Mouse (Mus musculus) gastrocnemius, adult 18-20 months (tissue): ENCODE results near the gene Galntl5. TPM values are rescaled to one million over a fixed set of nuclear protein-coding genes. Genes with fewer than 3 reads are reported as not detected.
"Not testable (repeated sequence)": the region's sequence is repeated elsewhere in the genome, so short reads cannot be mapped to it uniquely, and the experiment has no call there.

Experiments used
- DNase-seq: peaks from one replicate; pipeline ENCODE4 v3.0.0; 2021; ENCODE audit warnings: low spot score
- total RNA-seq, 2 experiments: library from RNA; stranded (reverse); gene quantifications; 2 replicates each; pipeline ENCODE4 v1.2.3; 2021

Gene Galntl5
- total RNA-seq, 2 experiments from 2014 or later: not detected

DNA sequence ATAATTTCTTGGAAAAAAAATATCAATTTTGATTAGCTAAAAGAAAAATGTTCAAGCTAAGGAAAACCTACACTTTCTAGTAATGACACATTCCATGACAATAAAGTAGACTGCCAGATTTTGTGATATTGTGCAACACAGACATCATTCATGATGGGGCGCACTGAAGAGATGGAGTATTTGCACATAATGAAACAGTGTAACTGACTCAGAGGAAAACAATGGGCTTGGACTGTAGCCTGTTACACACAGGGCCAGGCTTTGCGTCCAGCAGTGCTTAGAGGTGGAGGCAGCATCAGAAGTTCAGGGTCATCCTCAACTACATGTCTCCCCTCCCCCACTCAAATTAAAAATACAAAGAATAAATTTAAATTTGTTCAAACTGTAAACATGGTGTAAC is 9.3 kb downstream of the Galntl5 start:
- DNase-seq: no peak

DNA sequence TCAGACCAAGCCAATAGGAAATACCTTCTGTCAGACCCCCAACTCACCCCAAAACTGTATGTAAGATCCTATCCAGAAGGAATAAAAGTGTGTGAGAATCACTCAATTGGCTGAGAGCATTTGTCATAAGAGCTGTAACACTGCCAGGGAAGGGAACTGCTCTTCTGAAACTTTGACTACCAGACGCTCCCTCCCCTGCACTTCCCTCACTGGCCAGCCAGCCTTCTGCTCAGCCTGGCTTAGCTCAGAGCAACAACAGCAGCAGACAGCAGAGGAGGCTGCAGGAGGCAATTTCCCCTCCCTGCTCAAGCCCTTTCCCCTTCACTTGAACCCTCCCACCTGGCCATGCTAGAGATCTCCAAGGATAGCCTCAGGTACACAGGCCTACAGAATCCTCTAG is 30.6 kb downstream of the Galntl5 start:
- DNase-seq: no peak

DNA sequence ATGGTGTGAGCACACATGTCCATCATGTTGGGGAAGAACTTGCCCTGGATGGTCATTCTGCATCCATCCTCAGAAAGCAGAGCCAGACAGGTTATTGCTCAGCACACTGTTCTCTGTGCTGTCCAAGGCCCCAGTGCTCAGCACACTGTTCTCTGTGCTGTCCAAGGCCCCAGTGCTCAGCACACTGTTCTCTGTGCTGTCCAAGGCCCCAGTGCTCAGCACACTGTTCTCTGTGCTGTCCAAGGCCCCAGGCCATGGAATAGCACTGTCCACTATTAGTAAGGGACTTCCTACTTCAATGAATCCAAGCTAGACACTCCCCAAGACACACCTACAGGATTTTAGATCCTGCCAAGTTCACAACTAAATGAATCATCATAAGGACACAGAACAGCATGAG is 32.0 kb downstream of the Galntl5 start:
- not testable (repeated sequence) for DNase-seq

DNA sequence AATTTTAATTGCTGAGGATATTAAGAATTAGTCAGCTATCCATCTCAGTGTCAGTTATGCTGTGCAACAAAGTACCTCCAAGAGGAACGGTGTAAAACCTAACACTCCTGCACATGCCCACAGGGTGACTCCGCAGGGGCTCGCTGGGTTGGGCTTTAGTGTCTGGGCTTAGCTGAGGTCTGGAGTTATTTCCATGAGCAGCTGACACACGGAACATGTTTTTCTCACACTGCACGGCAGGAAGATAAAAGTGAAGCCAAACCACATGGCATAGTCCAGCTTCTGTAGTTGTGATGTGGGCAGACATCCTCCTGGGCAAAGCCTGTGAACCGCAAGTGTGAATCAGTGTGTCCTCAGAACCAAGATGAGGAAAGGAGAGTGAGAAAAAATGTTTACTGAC is 33.7 kb downstream of the Galntl5 start:
- DNase-seq: no peak

DNA sequence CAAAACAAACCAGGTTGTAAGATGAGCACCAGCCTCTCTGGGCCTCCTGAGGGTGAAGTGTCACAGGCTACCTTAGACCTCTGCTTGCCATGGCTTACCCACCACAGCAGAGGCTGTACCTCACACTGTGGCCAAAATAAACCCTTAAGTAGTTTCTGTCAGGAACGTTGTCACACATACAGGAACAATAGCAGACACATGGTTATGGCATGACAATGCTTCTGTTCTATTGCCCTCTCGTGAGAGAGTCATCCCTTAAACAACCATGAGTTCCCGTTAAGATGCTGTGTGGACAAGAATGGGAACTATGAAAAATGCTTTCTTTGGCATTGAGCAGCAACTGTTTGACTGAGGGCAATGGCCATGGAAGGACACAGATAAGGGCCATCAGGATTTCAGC is 40.3 kb downstream of the Galntl5 start, which contains the start of gene Galnt11:
Gene Galnt11 (plus strand): TSS at position 301 of the 400 bp plus-strand sequence.
- DNase-seq: no peak

DNA sequence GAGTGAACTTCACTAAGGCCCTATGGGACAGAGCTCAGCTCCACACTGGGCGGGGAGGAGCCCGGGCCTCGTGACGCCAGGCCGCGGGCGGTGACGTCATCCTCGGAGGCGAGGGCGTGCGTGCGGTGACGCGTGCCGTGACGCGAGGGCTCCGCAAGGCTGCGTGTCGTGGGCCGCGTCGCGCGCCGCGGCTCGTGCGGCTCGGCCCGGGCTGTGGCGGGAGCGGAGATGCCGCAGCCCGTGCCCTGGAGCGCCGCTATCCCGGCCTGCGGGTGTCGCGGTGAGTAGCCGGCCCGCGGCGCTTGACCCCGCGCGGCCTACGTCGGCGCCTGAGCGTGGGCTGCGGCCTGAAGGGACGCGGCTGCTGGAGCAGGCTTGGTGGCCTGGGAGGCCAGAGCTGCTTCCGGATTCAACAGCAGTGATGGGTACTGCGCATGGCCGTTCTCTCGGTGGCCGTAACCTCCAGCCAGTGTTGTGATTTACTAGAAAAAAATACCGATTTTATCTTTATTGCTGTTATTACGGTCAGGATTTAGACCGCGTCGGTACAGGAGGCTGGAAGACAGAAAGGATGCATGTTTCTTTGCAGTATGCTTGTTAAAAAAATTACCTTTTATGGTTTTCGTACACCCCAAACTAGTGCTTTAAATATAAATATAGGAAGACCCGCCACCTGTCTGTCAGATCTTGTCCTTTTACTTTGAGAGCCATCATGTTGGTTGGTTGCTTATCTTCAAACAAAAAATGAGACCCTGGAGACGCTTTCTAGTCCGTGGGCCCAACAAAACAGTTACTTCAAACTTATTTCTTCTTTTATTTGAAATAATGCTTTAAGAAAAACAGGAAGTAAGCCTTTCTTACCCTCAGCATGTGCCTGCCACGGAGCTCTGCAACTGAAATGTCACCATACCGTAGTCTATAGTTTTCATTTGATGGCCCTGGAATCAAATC is 41.8 kb downstream of the Galntl5 start, which contains the start of gene E130116L18Rik:
Gene E130116L18Rik (minus strand): TSS at position 402 of the 951 bp plus-strand sequence.
- peak; percentile 82 for DNase-seq

DNA sequence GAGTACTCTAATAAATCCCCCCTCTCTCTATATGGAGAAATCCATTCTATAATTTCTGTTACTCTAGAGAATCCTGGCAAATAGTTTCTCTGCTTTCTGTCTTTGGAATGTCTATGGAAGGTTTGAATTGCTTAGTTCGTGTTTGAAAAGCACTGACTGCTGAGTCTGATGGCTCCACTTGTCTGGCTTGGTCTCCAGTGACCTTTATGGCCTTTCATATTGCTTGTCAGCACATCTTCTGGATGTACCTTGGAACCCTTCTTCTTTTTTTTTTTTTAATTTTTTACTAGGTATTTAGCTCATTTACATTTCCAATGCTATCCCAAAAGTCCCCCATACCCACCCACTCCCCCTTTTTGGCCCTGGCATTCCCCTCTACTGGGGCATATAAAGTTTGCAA is 43.1 kb downstream of the Galntl5 start:
- DNase-seq: not testable (repeated sequence)

DNA sequence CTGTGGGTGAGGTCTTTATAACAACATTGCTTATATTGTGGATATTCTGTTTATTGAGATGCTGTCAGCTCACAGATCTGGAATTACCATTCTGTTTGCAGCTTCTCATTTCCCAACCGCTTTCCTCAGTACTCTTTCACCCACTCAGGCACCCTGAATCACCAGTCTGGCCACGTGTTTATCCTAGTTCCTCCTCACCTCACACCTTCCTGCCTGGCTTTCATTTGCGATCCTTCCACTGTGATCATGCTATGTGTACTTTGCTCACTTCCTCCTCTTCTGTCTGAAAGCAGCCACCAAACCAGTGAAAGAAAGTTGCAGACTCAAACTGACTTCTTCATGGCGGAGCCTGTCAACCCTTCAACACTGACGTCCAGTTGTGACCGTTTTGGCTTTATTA is 61.8 kb downstream of the Galntl5 start:
- DNase-seq: no peak

DNA sequence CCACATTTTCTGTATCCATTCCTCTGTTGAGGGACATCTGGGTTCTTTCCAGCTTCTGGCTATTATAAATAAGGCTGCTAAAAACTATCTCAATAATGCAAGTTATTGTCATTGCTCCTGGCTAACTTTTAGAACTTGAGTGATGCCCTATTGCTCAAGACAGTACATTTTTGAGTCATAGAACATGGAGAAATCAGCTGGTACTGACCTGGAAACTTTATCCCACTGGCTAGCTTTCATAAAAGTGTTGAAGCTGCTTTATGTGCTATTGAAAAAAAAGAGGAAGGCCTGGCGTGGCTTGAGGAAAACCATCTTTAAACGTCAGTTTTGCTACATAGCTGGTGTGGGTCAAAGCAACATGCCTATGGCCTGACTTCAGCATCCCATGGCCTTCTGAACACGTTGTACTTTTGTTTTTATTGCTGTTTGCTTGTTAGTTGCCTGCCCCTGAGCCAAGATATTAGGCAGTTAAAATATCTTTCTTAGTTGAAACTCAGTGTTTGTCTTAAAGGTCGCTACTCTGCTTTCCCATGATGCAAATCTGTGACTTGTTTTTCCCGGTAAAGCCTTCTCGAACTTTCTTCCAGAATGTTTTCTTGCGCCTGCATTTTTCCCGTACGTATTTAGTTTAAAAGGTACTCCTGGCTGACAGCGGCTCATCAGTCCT is 64.7 kb downstream of the Galntl5 start:
- no peak for DNase-seq

DNA sequence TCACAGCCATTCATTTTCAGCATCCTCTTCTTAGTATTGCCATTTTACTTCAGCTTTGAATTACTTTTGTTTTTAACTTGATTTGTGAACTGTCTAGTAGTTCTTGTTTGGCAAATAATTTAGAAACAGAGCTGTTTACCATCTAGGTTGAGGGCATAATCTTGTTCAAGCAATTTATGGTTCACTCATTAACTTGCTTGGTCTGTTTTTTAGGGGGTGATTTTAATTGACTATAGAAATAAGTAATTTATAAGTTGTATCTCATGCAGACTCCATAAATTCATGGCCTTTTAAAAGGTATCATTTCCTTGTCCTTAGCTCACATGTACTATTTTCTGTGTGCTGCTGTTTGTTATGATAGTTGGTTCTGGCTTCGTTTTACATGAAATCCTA is 65.2 kb downstream of the Galntl5 start:
- DNase-seq: no peak

DNA sequence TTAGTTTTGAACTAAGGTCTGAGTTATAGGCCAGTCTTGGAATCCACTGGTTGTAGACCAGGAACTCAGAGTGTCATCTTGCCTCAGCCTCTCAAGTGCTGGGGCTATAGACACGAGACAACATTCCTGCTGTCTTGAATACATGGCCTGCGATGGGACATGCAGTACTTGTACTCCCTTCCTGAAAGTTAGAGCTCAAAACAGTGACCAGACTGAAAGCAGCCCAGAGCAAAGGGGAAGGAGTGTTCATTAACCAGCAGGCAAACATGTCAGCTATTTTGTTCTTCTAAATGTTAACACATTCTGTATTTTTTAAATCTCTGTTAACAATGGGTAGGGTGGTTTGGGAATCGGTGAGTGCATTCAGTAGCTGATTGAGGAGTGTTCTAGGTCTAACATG is 65.8 kb downstream of the Galntl5 start:
- no peak for DNase-seq

DNA sequence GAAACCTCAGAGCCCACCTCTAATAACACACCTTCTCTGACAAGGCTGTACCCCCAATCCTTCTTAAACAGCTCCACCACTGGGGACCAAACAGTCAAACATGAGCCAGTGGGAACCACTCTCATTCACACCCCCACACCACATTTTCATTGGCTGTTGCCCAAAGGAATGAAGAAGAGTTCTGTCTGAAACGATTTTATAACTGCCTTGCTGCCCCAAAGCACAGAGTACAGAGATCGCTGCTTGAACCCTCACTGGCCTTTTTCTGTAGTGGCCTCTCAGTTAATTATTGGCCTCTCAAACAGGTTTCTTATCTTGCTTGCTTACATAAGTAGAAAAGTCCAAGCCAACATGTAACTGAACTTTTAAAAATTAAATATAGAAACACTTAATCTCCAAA is 71.2 kb downstream of the Galntl5 start:
- DNase-seq: no peak

DNA sequence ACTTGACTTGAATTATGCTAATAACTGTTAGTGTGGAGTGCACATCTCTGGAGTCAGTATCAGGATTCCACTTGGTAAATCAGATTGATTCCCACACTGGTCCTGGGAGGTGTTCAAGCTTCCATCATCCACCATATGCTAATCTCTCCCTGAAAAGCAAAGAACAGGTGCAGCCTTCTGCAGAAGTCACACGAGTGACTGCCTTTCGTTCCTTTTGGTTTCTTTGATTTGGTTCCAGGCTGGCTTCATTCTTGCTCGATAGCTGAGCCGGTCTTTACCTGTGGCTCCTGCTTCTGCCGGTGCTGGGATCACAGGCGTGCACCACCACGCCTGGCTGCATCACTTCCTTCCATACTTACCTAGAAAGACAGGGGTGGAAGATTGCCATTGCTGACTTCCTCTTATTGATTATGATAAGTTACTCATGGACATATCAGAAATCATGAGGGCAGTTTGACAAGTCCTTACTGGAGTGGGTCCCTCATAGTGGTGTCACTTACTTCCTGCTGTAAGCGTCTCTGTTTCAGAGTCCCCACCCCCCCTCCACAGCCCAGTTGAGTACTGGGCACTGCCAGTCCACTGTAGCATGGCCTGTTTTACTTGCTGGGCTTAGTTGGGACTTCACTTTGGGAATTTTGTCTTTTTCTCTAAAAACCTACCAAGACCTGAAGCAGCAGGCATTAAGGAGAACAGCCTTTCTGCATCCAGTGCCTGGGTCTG is 71.7 kb downstream of the Galntl5 start:
- DNase-seq: no peak

DNA sequence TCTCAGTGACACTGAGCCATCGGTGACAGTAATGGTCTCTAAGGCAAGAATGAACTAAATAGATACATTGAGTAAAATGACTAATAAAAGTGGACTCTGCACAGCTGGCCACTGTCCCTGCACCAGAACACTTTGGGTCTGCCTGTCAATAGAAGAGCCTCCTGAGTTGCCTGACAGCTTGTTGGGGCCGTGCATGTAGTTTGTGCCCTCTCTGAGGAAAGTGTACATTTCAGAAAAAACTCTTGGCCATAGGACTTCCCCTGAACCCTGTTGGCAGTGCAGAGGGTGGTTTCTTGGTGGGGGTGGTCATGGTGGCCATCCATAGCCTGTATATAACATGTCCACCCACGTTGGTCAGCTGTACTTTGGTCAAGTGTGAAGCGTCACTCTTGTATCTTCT is 73.2 kb downstream of the Galntl5 start:
- no peak for DNase-seq

DNA sequence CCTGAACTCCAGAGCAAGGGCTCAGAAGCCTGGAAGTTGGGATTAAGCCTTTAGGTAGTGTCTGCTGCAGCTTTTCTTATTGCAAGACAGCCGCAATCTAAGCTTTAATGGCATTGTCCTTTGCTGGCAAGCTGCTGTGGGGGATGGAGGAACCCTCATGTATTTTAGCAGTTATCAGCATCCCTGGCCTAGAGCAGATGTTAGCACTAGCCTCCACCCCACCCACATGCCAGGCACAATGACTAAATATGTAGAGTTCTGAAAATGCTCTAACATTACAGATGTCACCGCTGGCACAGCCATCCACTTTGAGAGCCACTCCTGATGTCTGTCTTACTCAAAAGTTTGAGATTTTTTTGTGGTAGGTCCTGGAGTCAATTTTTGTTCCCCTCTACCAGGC is 75.4 kb downstream of the Galntl5 start:
- DNase-seq: no peak

DNA sequence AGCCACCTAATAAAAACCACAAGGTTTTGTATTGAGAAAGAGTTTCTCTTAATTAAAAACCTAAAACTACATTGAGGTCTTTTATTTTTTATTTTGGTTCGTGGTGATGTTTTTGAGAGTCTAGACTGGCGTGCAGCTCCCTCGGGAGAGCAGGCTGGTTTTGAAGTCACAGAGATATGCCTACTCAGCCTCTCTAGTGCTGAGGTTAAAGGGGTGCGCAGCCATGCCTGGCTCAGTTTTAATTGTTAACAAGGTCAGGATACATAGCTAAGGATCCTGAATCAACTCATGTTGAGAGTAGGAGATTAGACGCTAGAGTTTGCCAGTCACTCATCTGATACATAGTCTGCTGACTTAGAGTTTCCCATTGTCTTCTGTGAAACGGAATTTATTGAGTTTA is 80.2 kb downstream of the Galntl5 start:
- DNase-seq: no peak

DNA sequence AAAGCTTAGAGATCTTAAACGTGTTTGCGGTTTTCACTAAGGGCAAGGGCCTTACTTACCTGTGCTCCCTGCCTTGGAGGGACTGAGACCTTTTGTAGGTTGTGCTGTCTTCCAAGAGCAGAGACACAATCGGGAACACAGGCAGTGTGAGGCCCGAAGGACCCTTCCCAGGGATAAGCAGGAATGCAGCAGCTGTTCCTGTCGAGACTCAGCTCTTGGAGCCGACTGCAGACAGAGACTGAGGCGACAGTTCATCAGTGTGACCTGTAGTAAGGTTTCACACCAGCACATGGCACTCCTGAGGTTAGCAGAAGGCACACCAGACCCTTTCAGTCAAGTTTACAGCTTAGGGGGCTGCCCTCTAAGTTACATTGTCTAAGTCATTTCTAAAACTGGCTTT is 81.0 kb downstream of the Galntl5 start:
- no peak for DNase-seq

DNA sequence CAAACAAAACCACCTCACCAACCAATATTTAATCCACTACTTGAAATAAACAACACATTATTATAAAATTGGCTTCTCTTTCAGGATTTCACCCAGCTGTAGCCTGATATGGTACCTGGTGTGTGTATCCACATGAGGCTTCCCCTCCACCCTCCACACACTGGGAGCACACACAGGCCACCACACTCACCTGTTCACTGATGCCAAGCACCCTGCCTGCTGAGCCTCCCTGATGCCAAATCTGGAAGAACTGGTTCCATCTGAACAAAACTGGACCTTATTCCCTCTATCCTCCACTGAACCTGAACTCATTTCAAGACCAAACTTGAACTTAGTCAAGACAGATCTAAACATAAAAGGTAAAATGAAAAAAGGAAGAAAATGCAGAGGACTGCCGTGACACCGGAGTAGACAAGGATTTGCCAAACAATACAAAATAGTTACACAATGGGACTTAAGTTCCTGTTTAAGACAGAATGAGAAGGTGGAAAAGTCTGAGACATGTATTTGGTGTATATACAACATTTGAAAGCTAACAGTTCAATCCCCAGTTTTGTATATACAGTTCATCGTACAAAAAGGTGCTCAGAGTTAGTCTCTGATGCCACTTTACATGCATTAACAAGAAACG is 87.1 kb downstream of the Galntl5 start:
- no peak for DNase-seq
